Mouse (Mus musculus): ENCODE results near the gene Mrps18a. TPM values are rescaled to one million over a fixed set of nuclear protein-coding genes. Genes with fewer than 3 reads are reported as not detected.

Mrps18a gene
- total and polyA plus RNA-seq, 3 experiments = 78.1 to 127 (median 126) TPM

GRCm38 (mm10) chr17:46108286-46108685 is 2.5 kb upstream of the Mrps18a start:
- Histone ChIP-seq H3K36me3 (replicated peaks in 1 of 2; ENCODE audit: control insufficient read depth in 1 of 2, insufficient read depth in 1 of 2, low read length in 1 of 2) (peaks cover 0 to 6% of the 10 kb centered on the region in 2 experiments), H3K9ac (ENCODE audit: insufficient read depth, low read depth) (no peak overlapping the region), H3K79me2 (replicated peaks; ENCODE audit: control insufficient read depth, extremely low read depth, insufficient read depth, poor library complexity, severe bottlenecking) (peaks cover 8% of the 10 kb centered on the region), H3K27me3 (replicated peaks) (peaks cover 34% of the 10 kb centered on the region), H3K4me3 (replicated peaks in 1 of 3; ENCODE audit: low read depth in 2 of 3, low read length in 2 of 3, poor library complexity in 1 of 3) (no peak overlapping the region), H3K4me1 (ENCODE audit: control insufficient read depth in 1 of 2, insufficient read depth in 2 of 2) (peaks cover 8 to 24% of the 10 kb centered on the region in 2 experiments; a peak in 3 of 4 replicates), H3K27ac (ENCODE audit: insufficient read depth, low read depth) (no peak overlapping the region), H3K4me2 (ENCODE audit: insufficient read depth, low read depth, poor library complexity, severe bottlenecking) (no peak overlapping the region), H3K9me3 (replicated peaks; ENCODE audit: low read length) (no peaks in the 10 kb centered on the region)
- dilution Hi-C loops (cut with MboI; ENCODE audit: extremely low pct_ligation_motif_present, extremely low pct_unique_long_range_greater_than_20kb, low sequenced_read_pairs) = no loop called here
- TF ChIP-seq MXI1 (IDR thresholded peaks at IDR 0.05; ENCODE audit: low read depth, low read length) = no peak
- no peak for TF ChIP-seq KAT2A (IDR thresholded peaks at IDR 0.05; ENCODE audit: insufficient replicate concordance, low read length)
- TF ChIP-seq JUND (conservative IDR thresholded peaks at IDR 0.05; ENCODE audit: low read depth, low read length) = no peak
- no peak for TF ChIP-seq ZNF384 (IDR thresholded peaks at IDR 0.05; ENCODE audit: low read depth, low read length)
- TF ChIP-seq ETS1 (conservative IDR thresholded peaks at IDR 0.05; ENCODE audit: low read depth, low read length) = no peak
- no peak for TF ChIP-seq UBTF (IDR thresholded peaks at IDR 0.05; ENCODE audit: low read depth, low read length)
- no peak for TF ChIP-seq CHD2 (IDR thresholded peaks at IDR 0.05; ENCODE audit: low read length)
- no peak for TF ChIP-seq CHD1 (IDR thresholded peaks at IDR 0.05; ENCODE audit: low read depth, low read length)
- in situ Hi-C loops (cut with MboI; ENCODE audit: low pct_ligation_motif_present, low pct_unique_long_range_greater_than_20kb, low sequenced_read_pairs) = no loop called here
- no peak for DNase-seq (ENCODE audit: extremely low read depth)

- Histone ChIP-seq H3K36me3 (replicated peaks in 1 of 2; ENCODE audit: control insufficient read depth in 1 of 2, insufficient read depth in 1 of 2, low read length in 1 of 2) (peaks cover 39 to 77% of the 10 kb centered on the region in 2 experiments), H3K4me1 (ENCODE audit: control insufficient read depth in 1 of 2, insufficient read depth in 2 of 2) (peaks cover 2 to 15% of the 10 kb centered on the region in 2 experiments; a peak in 2 of 4 replicates), H3K27ac (ENCODE audit: insufficient read depth, low read depth) (no peak overlapping the region), H3K27me3 (replicated peaks) (no peaks in the 10 kb centered on the region), H3K9me3 (replicated peaks; ENCODE audit: low read length) (no peaks in the 10 kb centered on the region), H3K79me2 (replicated peaks; ENCODE audit: control insufficient read depth, extremely low read depth, insufficient read depth, poor library complexity, severe bottlenecking) (peaks cover 11% of the 10 kb centered on the region), H3K4me3 (replicated peaks in 1 of 3; ENCODE audit: low read depth in 2 of 3, low read length in 2 of 3, poor library complexity in 1 of 3) (no peak overlapping the region), H3K4me2 (ENCODE audit: insufficient read depth, low read depth, poor library complexity, severe bottlenecking) (no peak overlapping the region), H3K9ac (ENCODE audit: insufficient read depth, low read depth) (no peak overlapping the region)
- dilution Hi-C loops (cut with MboI; ENCODE audit: extremely low pct_ligation_motif_present, extremely low pct_unique_long_range_greater_than_20kb, low sequenced_read_pairs) (no loop called here), in situ Hi-C loops (cut with MboI; ENCODE audit: low pct_ligation_motif_present, low pct_unique_long_range_greater_than_20kb, low sequenced_read_pairs) (loop anchor here (10.0 kb wide), 1 partner anchor 381 kb away; the partner anchor contains the start of gene 1600014C23Rik)
- TF ChIP-seq KAT2A (IDR thresholded peaks at IDR 0.05; ENCODE audit: insufficient replicate concordance, low read length) (no peak), USF1 (IDR thresholded peaks at IDR 0.05; ENCODE audit: low read depth, low read length) (no peak), TBP (conservative IDR thresholded peaks at IDR 0.05; ENCODE audit: low read depth, low read length) (no peak), CHD1 (IDR thresholded peaks at IDR 0.05; ENCODE audit: low read depth, low read length) (no peak), E2F4 (IDR thresholded peaks at IDR 0.05; ENCODE audit: insufficient replicate concordance, low read depth, low read length) (no peak), MAFK (IDR thresholded peaks at IDR 0.05; ENCODE audit: insufficient replicate concordance, low read length) (no peak), MAX (IDR thresholded peaks at IDR 0.05; ENCODE audit: low read length) (no peak), PAX5 (IDR thresholded peaks at IDR 0.05; ENCODE audit: low read length) (no peak), ETS1 (conservative IDR thresholded peaks at IDR 0.05; ENCODE audit: low read depth, low read length) (no peak), RAD21 (IDR thresholded peaks at IDR 0.05; ENCODE audit: low read depth, low read length) (no peak), TCF12 (IDR thresholded peaks at IDR 0.05; ENCODE audit: low read depth, low read length) (no peak), MYC (IDR thresholded peaks at IDR 0.05; ENCODE audit: low read depth, low read length) (no peak), RCOR1 (conservative IDR thresholded peaks at IDR 0.05; ENCODE audit: low read depth, low read length) (no peak)
- no peak for DNase-seq (ENCODE audit: extremely low read depth)
Observed at GRCm38 (mm10) chr17:46115489-46115888, 4.7 kb downstream of the Mrps18a start.

Data from CH12.LX (cell line).